Mouse (Mus musculus): ENCODE measurements at regions not wholly inside any gene's neighbourhood (a gene's known extent, or its start where the extent isn't known, plus 50 kb on each side); places are given as distances from the start of the nearest gene placed in this dataset.
"Not testable (repeated sequence)": the region's sequence is repeated elsewhere in the genome, so short reads cannot be mapped to it uniquely, and the experiment has no call there.

DNA sequence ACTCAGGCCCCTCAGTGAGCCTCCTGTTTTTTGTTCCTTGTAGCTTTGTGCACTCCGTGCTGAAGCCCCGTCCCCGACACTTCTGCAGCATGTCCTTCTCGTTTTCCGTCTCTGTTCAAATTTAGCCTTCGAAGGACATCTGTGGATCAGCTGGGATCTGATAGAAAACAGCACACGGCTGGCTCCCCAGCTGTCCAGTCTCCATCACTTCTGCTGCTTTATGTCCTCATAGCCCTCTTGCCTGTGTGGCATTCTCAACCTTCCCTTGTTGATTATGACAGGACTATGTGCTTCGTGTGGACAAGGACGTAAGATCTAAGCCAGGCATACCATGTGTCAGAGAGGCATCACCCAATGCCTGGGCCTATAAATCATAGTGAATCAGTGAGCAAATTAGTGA is 247.1 kb upstream of the Myo3a start:
- no peak for DNase-seq

DNA sequence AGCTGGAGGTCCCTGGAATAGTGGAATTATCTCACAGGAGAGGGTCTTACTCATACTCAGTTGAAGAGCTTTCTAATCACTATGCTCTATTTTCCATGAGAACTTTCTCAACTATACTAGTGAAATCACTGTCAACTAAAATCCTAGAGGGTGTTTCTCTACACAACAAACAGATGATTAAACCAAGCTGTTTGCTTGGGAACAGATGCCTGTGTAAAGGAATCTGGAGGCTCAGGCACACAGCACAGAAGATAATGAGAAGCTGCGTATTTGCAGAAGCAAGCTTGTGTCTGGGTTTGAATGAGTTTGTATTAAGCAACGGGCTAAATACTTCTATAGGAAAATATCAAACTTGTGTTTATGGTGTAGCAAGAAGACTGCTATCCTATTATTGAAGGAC is 202.9 kb upstream of the Myo3a start:
- no peak for DNase-seq

DNA sequence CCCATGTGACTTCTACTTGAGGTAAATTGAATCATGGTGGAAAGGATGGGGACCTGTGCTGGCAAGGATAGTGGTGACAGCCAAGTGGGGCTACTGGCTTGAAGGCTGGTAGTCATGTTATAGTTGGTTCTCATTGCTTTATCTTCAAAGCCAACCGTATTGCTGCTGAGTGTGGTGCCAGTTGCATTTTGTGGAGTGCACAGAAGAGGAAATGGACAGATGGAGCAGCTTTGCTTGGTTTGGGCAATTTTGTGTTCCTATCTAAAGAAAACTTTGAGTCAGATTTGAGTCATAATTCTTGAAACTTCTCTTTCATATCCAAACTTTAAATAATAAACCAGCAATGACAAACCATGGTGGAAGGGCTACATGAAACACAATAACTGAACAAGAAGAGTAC is 200.5 kb upstream of the Myo3a start:
- no peak for DNase-seq

DNA sequence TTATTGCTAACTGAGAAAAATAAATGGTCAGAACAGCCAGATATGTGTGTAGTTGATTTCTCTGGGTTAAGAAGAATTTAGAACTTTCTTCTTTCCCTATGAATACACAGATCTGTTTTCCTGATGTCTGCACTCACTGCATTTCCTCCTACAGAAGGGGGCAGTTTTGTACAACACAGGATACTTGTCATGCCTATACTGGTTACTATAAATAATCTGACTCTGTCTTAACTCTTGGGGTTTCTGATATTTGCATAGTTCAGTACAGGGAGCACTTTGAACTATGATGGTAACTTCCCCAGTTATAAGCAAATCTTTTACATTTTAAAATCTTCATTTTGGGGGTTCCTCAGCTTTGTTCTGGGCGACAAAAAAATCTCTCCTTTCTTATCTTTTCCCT is 198.7 kb upstream of the Myo3a start:
- DNase-seq, result no peak

GRCm38 (mm10) chr2:22029022-22029803 is 198.1 kb upstream of the Myo3a start:
- DNase-seq, result no peak

GRCm38 (mm10) chr2:22029804-22030194 is 197.5 kb upstream of the Myo3a start:
- no peak for DNase-seq

- DNase-seq, result no peak
Observed at GRCm38 (mm10) chr2:22036841-22037240, 190.5 kb upstream of the Myo3a start.

DNA sequence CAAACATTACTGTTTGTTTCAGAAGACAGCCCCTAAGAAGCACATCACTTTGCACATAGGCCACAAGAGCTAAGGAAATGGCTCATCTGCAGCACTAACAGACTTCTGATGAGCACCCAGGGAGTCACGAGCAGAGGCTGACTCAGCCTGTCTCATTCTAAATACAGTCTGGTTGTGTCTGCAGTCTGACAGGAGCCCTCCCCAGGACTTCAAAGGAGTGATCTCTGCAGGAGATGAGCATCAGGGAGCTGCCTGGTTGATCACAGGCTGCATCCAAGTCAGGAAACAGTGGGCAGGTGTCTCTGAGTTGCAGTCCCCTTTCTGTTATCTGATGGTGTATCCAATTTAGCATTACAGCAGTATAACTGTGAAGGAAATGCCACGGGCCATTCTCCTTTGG is 188.5 kb upstream of the Myo3a start:
- DNase-seq, result no peak

GRCm38 (mm10) chr2:22043937-22044336 is 183.4 kb upstream of the Myo3a start:
- DNase-seq, result not testable (repeated sequence)

- no peak for DNase-seq
Observed at GRCm38 (mm10) chr2:22044949-22045348, 182.4 kb upstream of the Myo3a start.

DNA sequence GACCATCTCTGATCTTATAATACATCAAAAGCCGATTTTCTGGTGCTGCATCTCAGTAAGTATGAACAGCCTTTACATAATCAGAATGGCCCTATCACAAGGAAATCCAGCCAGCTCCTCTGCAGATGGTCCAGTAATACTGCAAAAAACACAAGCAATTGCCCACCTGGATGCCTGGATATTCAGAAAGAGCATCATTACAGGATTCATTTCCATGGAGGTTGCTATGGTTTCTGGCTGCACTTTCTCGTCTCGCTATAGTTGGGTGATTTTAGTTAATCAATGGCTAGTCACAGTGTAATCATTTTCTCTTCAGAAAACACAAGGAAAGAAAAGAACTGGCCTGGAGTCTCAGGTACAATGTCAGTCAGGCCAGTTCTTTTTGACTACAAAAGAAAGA is 179.8 kb upstream of the Myo3a start:
- no peak for DNase-seq

DNA sequence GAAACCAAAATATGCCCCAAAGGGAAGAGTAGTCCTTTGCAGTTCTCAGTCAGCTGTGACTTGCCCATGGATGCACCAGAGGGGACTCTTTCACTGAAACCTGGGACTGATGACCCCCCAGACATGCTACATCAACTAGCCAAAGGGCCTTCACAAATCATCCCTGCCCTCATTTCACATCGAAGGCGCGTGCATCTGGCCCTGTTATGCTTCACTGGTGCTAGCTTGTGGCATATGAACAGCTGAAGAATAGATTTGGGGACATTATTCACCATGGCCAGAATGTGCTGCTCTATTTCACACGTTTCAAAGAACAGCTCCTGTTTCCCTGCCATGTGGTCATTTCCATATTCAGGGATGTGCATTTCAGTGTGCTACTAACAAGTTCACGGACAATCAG is 160.8 kb upstream of the Myo3a start:
- DNase-seq, result no peak

DNA sequence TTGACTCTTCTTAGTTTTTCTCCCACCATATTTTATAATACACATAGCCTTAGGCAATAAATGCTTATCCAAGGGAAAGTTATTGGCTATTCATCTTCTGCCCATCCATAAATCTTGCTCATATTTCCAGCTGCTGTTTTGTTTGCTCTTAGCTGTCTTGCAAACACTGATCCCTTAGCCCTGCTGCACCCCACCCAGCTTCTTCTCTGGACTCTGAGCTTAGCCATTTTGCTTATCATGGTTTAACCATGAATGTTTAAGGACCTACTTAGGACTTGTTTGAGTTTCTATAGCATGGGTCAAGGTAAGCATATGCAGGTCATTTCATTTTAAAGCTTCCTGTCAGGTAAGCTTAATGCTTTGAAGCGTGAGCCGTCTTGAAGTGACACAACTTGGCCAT is 130.5 kb upstream of the Myo3a start:
- no peak for DNase-seq

DNA sequence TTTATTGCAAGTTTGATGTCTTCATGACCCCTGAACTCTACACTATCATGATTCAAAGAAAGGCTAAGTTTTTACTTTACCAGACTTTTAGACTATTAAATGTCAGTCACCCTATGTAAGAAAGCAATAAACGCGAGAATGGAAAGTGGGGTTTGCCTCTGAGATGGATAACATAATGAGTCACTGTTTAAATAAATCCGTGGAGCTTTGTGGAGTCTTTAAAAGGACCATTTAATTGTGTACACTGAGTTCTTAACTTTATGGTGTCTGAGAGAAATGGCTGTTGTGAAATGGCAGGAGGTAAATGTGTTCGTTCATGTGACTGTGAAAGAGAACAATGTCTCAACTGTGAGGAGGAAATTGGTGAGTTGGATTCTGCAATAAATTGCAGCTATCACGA is 122.2 kb upstream of the Myo3a start:
- DNase-seq, result no peak

DNA sequence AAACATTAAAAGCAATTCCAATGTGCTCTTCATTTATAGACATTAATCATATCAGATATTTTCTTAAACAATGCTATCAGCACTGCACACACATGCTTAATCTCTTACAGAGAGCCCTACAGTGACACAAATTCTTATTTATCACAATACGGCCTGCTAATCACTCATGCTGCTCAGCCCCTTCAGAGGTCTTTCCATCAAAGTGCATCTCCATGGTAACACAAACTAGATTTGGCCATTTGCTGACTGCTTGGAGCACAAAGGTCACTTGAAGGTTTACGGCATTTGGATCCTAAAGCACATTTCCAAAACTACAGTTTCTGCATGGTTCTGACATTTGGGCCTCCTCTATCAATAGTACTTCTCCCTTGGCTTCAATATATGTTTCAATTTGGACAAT is 77.6 kb upstream of the Myo3a start:
- DNase-seq, result no peak

- DNase-seq, result no peak
Observed at GRCm38 (mm10) chr2:22156576-22156975, 70.7 kb upstream of the Myo3a start.

DNA sequence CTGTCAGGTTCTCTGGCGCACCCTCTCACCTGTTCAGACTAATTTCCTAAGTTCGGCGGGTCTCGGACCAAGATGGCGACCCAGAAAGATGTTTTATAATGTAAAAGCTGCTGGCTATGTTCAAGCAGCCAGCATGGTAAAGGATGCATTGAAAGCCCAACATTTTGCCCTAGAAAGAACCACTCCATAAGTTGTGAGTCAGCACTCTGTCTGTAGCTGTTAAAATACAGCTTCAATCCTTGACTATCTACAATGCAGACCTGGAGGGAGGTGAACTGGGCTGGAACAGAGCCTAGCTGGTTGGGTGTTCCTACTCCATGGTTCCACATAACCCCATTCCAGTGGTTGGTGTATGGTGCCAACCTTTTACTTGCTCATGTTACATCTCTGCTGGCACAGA is 61.9 kb upstream of the Myo3a start:
- no peak for DNase-seq

- DNase-seq, result no peak
Observed at GRCm38 (mm10) chr2:22165919-22166318, 61.4 kb upstream of the Myo3a start.

Measured in kidney, postnatal 25 days (tissue).